Mouse (Mus musculus): ENCODE results near the gene Myt1l. TPM values are rescaled to one million over a fixed set of nuclear protein-coding genes. Genes with fewer than 3 reads are reported as not detected.

Myt1l gene
- polyA plus RNA-seq, 1 experiment from 2014 or later: 177 TPM

DNA sequence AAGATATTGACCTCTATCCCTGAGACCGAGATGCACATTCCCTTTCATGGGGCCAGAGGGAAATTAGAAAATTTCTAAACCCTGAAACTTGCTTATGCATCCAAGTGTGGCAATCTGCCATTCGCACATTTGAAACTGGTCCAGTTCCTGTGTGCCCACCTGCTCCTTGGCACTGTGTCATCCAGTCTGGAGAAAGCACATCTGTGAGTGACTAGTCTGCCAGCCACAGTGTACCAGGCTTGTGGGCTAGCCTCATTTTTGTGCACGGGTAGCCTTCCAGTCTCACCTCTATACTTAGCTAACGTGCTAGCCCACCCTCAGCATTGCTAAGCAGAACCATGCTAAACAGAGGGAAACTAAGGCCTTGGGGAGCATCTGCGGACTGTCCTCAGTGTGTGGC lies 356.2 kb downstream of the Myt1l start:
- 84% methylated on average over 5 of the region's 5 CpGs for WGBS
- Histone ChIP-seq H3K4me2 (replicated peaks) (no peak overlapping the region), H3K36me3 (peaks cover 28% of the 10 kb centered on the region), H3K4me3 (replicated peaks) (no peak overlapping the region), H3K27me3 (no peaks in the 10 kb centered on the region), H3K9me3 (no peaks in the 10 kb centered on the region), H3K27ac (peak overlapping the region; percentile 92), H3K4me1 (replicated peaks) (peaks cover 40% of the 10 kb centered on the region), H3K9ac (replicated peaks) (no peak overlapping the region)
- no peak for ATAC-seq

DNA sequence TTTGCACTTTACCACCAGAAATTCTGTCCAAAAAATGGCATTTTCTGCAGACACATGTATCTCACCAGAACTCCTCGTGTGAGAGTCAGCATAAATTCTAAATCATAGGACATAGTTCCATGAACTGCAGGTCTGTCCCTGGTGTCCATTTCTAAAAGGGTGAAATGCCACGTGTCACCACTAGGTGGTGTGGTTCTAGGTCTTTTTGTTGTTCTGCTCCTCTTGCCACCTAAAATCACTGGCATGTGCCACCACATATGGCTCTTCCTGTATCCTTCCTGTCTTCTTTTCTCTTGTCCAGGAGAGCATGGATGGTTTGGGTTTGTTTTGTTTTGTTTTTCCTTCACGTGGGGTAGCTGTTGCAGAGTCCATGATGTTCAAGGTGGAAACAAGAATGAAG lies 366.5 kb downstream of the Myt1l start:
- H3K4me2 ChIP-seq (replicated peaks): no peak overlapping the region
- no peaks in the 10 kb centered on the region for H3K27me3 ChIP-seq
- peaks cover 65% of the 10 kb centered on the region for H3K36me3 ChIP-seq
- no peaks in the 10 kb centered on the region for H3K9me3 ChIP-seq
- WGBS: 20% methylated on average over 3 of the region's 3 CpGs
- no peak overlapping the region for H3K4me3 ChIP-seq (replicated peaks)
- H3K27ac ChIP-seq: no peak overlapping the region
- peak; percentile 40; the same call in 1 of the 2 replicates for ATAC-seq
- H3K4me1 ChIP-seq (replicated peaks): no peaks in the 10 kb centered on the region
- H3K9ac ChIP-seq (replicated peaks): no peak overlapping the region

DNA sequence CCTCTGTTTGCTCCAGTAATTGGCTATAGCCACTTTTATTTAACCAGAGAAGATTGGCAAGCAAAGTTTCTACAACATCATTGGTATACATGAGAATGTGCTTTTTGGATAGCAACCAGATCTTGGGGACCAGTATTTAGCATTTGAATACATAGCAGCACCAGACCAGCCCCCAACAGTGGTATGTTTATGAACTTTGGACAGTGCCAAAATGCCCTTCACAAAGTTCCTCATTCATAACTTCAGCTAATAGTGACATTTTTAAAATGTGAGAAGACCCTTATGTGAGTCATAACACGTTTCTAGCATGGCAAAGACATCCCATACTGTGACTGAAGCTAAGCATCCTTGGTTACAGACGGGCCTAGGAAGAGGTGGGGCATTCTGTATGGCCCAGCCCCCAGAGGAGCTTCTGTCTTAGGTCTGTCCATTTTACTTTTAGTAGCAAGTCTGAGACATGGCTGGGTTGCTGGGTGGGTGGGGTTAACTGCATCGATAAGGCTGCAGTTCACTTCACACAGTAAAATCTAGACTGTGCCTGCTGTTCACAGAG lies 369.4 kb downstream of the Myt1l start:
- H3K4me2 ChIP-seq (replicated peaks): no peak overlapping the region
- 85% methylated on average over 3 of the region's 3 CpGs for WGBS
- H3K27me3 ChIP-seq: no peaks in the 10 kb centered on the region
- peaks cover 53% of the 10 kb centered on the region for H3K36me3 ChIP-seq
- H3K27ac ChIP-seq: no peak overlapping the region
- no peak overlapping the region for H3K9ac ChIP-seq (replicated peaks)
- H3K4me1 ChIP-seq (replicated peaks): no peaks in the 10 kb centered on the region
- no peaks in the 10 kb centered on the region for H3K9me3 ChIP-seq
- no peak for ATAC-seq
- H3K4me3 ChIP-seq (replicated peaks): no peak overlapping the region

DNA sequence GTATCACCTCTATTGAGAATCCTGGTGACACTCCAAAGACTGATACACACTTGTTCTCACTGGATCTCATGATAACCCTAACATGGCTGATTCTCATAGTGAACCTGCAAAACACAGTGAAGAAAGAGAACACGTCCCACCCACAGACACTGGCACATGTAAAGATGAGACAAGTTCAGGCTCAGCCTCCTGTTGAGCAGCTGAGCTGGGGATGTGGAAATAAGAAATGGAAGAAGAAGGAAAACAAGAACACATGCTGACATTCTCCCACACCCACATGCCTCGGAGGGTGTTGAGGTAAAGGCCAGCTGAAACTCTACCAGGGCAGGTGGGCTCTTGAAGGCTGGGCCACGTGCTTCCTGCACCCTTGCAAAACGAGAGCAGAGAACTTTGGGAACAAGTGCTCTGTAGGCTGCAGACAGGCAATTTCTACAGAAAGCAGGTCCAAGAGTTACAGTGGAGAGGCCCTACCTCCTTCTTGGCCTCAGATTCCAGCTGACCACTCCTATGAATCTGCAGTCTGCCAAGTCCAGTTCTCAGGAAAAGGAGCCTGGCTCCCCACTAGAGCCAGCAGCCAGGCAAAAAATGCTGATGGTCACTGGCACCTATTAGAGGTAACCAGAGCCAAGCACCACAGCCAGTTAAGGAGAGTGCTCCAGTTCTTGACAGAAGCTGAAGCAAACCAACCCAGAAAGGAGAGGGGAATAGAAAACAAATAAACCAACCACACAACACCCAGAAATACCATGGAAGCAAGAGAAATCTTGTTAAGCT lies 376.1 kb downstream of the Myt1l start:
- 81% methylated on average over 4 of the region's 4 CpGs for WGBS

GRCm38 (mm10) chr12:29907056-29907455 lies 378.9 kb downstream of the Myt1l start:
- Histone ChIP-seq H3K27ac (no peak overlapping the region), H3K9ac (replicated peaks) (no peak overlapping the region), H3K9me3 (no peaks in the 10 kb centered on the region), H3K4me1 (replicated peaks) (no peaks in the 10 kb centered on the region), H3K27me3 (no peaks in the 10 kb centered on the region), H3K36me3 (peaks cover 28% of the 10 kb centered on the region), H3K4me3 (replicated peaks) (no peak overlapping the region), H3K4me2 (replicated peaks) (no peak overlapping the region)
- 53% methylated on average over 2 of the region's 2 CpGs for WGBS
- ATAC-seq: no peak

More for the DNA sequence above, 376.1 kb downstream of the Myt1l start:
- ATAC-seq: no peak
- Histone ChIP-seq H3K27me3 (no peaks in the 10 kb centered on the region), H3K9ac (replicated peaks) (no peak overlapping the region), H3K4me1 (replicated peaks) (no peaks in the 10 kb centered on the region), H3K9me3 (no peaks in the 10 kb centered on the region), H3K4me2 (replicated peaks) (no peak overlapping the region), H3K36me3 (peaks cover 19% of the 10 kb centered on the region), H3K27ac (no peak overlapping the region), H3K4me3 (replicated peaks) (no peak overlapping the region)

DNA sequence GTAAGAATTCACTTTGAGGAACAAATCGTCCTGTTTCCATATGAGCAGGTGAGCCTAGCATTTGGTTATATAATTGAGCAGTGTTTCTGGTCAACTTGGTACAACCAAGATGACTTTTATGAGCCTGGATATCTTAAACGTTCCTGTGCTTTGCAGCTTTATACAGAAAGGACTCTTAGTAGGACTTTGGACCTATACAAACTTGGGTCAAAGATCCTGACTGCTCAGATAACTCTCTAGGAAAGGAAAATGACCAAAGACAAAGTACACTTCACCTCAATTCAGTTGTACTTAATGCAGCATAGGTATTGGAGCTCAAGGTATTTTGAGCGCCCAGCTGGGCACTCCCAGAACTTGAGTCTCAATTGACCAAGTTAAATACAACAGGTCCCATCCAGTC lies 388.0 kb downstream of the Myt1l start:
- no peaks in the 10 kb centered on the region for H3K27me3 ChIP-seq

GRCm38 (mm10) chr12:29916807-29917206 lies 388.6 kb downstream of the Myt1l start:
- Histone ChIP-seq H3K27ac (no peak overlapping the region), H3K4me3 (replicated peaks) (no peak overlapping the region), H3K9ac (replicated peaks) (no peak overlapping the region), H3K4me1 (replicated peaks) (no peaks in the 10 kb centered on the region), H3K4me2 (replicated peaks) (no peak overlapping the region), H3K27me3 (no peaks in the 10 kb centered on the region), H3K36me3 (peaks cover 77% of the 10 kb centered on the region), H3K9me3 (no peaks in the 10 kb centered on the region)
- WGBS: 85% methylated on average over 6 of the region's 6 CpGs
- ATAC-seq: no peak

More for the DNA sequence above, 388.0 kb downstream of the Myt1l start:
- no peaks in the 10 kb centered on the region for H3K4me1 ChIP-seq (replicated peaks)
- H3K9ac ChIP-seq (replicated peaks): no peak overlapping the region
- WGBS: 88% methylated on average over 3 of the region's 3 CpGs
- H3K36me3 ChIP-seq: peaks cover 77% of the 10 kb centered on the region
- ATAC-seq: no peak
- H3K9me3 ChIP-seq: no peaks in the 10 kb centered on the region
- no peak overlapping the region for H3K4me3 ChIP-seq (replicated peaks)
- H3K4me2 ChIP-seq (replicated peaks): no peak overlapping the region
- H3K27ac ChIP-seq: no peak overlapping the region

- Histone ChIP-seq H3K36me3 (peaks cover 59% of the 10 kb centered on the region), H3K4me2 (replicated peaks) (no peak overlapping the region), H3K9me3 (no peaks in the 10 kb centered on the region), H3K9ac (replicated peaks) (no peak overlapping the region), H3K27me3 (no peaks in the 10 kb centered on the region), H3K27ac (no peak overlapping the region), H3K4me3 (replicated peaks) (no peak overlapping the region), H3K4me1 (replicated peaks) (no peaks in the 10 kb centered on the region)
- no peak for ATAC-seq
- WGBS: 91% methylated on average over 7 of the region's 7 CpGs
Measured at GRCm38 (mm10) chr12:29920298-29920697, 392.1 kb downstream of the Myt1l start.

DNA sequence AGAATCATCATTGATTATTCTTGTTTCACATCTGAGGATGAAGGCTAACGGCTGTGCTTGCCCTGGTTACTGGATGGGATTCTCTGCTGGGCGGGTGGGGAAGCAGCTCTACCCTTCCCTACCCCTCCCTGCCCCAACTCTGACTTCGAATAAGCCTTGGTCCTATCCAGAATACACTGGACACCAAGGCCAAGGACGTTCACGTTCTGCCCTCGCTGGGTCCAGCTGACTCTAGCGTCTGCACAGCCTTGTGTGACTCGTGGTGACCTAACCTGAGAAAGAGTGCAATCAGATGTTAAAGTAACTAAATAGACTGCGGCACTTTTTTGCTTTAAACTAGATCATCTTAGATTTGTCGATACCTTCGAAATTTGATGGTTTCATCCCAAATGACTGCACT lies 393.3 kb downstream of the Myt1l start:
- Histone ChIP-seq H3K4me2 (replicated peaks) (no peak overlapping the region), H3K9me3 (no peaks in the 10 kb centered on the region), H3K4me1 (replicated peaks) (no peaks in the 10 kb centered on the region), H3K9ac (replicated peaks) (no peak overlapping the region), H3K27me3 (no peaks in the 10 kb centered on the region), H3K36me3 (peaks cover 51% of the 10 kb centered on the region), H3K4me3 (replicated peaks) (no peak overlapping the region), H3K27ac (no peak overlapping the region)
- ATAC-seq: no peak
- WGBS: 85% methylated on average over 11 of the region's 11 CpGs

DNA sequence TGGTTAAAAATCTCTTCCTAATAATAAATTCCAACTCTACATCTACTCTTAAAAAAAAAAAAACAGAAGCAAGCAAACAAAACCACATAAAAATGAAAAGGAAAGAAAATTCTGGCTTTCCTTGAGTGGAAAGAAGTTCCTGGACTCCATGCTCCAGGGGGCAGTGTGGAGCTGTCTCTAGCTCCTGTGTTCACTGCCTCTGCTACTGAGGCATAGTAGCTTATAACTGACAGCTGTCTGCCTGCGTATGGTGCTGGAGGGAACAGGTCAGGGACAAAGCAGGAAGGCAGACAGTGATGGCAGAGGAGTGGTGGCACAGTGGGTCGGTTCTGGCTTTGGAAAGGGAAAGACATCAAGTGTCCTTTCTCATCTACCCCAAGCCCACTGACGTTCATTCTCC lies 398.7 kb downstream of the Myt1l start:
- no peaks in the 10 kb centered on the region for H3K9me3 ChIP-seq
- peak overlapping the region; percentile 35; the same call in 1 of the 2 replicates for H3K27ac ChIP-seq
- 42% methylated on average over 3 of the region's 3 CpGs for WGBS
- H3K27me3 ChIP-seq: no peaks in the 10 kb centered on the region
- H3K4me3 ChIP-seq (replicated peaks): no peak overlapping the region
- no peak overlapping the region for H3K4me2 ChIP-seq (replicated peaks)
- H3K9ac ChIP-seq (replicated peaks): no peak overlapping the region
- H3K36me3 ChIP-seq: peaks cover 10% of the 10 kb centered on the region
- peak; percentile 62; the same call in 1 of the 2 replicates for ATAC-seq
- H3K4me1 ChIP-seq (replicated peaks): no peaks in the 10 kb centered on the region

- Histone ChIP-seq H3K4me1 (replicated peaks) (no peaks in the 10 kb centered on the region), H3K9ac (replicated peaks) (no peak overlapping the region), H3K4me3 (replicated peaks) (no peak overlapping the region), H3K4me2 (replicated peaks) (no peak overlapping the region), H3K36me3 (no peaks in the 10 kb centered on the region), H3K9me3 (no peaks in the 10 kb centered on the region), H3K27ac (no peak overlapping the region), H3K27me3 (no peaks in the 10 kb centered on the region)
- WGBS: 76% methylated on average over 1 of the region's 1 CpGs
- ATAC-seq: no peak
Measured at GRCm38 (mm10) chr12:29930591-29930990, 402.4 kb downstream of the Myt1l start.

DNA sequence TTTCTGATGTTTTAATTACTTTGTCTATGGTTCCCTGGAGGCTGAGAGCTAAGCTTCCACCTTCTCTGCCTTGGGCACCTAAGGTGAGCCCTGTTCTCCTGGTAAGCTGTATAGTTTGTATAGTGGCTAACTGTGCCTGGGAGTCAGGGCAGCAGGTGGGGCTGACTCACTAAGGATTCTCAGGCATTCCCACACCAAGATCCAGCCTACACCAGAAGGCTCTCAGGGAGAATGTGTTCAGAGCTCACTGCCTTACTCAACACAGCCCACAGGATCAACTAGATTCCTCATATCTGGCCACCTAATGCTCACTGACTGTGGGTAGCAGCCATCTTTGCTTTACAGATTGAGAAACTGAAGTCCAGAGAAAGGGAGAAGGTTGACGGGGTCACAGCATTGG lies 404.8 kb downstream of the Myt1l start:
- ATAC-seq: no peak
- Histone ChIP-seq H3K36me3 (no peaks in the 10 kb centered on the region), H3K4me3 (replicated peaks) (no peak overlapping the region), H3K4me1 (replicated peaks) (peaks cover 8% of the 10 kb centered on the region), H3K27ac (no peak overlapping the region), H3K9ac (replicated peaks) (no peak overlapping the region), H3K9me3 (no peaks in the 10 kb centered on the region), H3K4me2 (replicated peaks) (no peak overlapping the region), H3K27me3 (0 out of 2 replicates have a peak, but pooled peaks cover 2% of the 10 kb centered on the region)
- WGBS: 88% methylated on average over 1 of the region's 1 CpGs

Data from midbrain, embryonic 13.5 days (tissue).